Mouse (Mus musculus) kidney, adult 2 months (tissue): Measurements from ENCODE around the gene Slc23a2.

Experiments
- CTCF ChIP-seq: fragments of 200-500 bp; conservative IDR thresholded peaks from 2 replicates; pipeline ENCODE4 v1.5.1; 2011; ENCODE audit warnings: low read depth, mild to moderate bottlenecking, control low read depth, low read length, moderate library complexity, mixed read lengths; ENCODE audit not compliant: insufficient read depth, insufficient read length
- POLR2A ChIP-seq: fragments of 200-500 bp; IDR thresholded peaks from one replicate; pipeline ENCODE4 v1.6.1; 2011; ENCODE audit warnings: low read depth, low read length, control low read depth

DNA sequence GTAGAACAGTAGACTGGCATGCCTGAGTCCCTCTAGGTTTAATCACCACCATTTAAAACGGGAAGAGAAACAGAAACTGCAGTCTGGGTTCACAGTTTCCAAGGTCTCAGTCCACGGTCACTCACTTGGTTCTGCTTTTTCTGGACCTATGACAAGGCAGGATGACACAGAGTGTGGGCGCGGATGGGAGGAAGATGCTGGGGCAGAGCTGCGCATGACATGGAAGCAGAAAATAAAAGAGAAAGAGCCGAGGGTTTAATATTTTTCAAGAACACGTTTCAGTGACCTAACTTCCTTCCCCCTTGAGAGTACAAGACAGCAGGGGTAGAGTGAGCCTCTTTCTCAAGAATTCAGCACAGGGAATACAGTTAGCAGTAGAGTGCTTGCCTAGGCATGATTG, 24.2 kb upstream of the Slc23a2 start:
- TF ChIP-seq POLR2A (no peak), CTCF (no peak)
